Mouse (Mus musculus) cerebellum, postnatal 36 days (tissue): ENCODE measurements around the gene Als2cl.

Experiments used
- DNase-seq, 2 experiments: peaks; one replicate each; pipeline ENCODE4 v3.0.0; 2021 to 2022; ENCODE audit warnings: mixed read lengths in 2 of 2

The Als2cl gene

GRCm38 (mm10) chr9:110881953-110882352 lies 2.3 kb downstream of the Als2cl start:
- DNase-seq = no peak

GRCm38 (mm10) chr9:110887388-110888303 lies 8.0 kb downstream of the Als2cl start:
- DNase-seq = no peak

GRCm38 (mm10) chr9:110888935-110889334 lies 9.3 kb downstream of the Als2cl start:
- DNase-seq = no peak

- no peak for DNase-seq
These were observed 10.5 kb downstream of the Als2cl start for GRCm38 (mm10) chr9:110890026-110890783.

- no peak for DNase-seq
These were observed 11.6 kb downstream of the Als2cl start for GRCm38 (mm10) chr9:110891077-110891828.

GRCm38 (mm10) chr9:110892552-110892951 lies 12.9 kb downstream of the Als2cl start:
- no peak for DNase-seq

- DNase-seq = no peak
These were observed 13.8 kb downstream of the Als2cl start for GRCm38 (mm10) chr9:110893429-110893828.

GRCm38 (mm10) chr9:110895507-110895906 lies 15.8 kb downstream of the Als2cl start:
- no peak for DNase-seq

- no peak for DNase-seq
These were observed 16.3 kb downstream of the Als2cl start for GRCm38 (mm10) chr9:110895994-110896393.

GRCm38 (mm10) chr9:110896595-110896994 lies 16.9 kb downstream of the Als2cl start:
- DNase-seq = no peak

- DNase-seq = no peak
These were observed 19.9 kb downstream of the Als2cl start for GRCm38 (mm10) chr9:110899451-110900008.

GRCm38 (mm10) chr9:110901204-110901603 lies 21.5 kb downstream of the Als2cl start:
- DNase-seq = no peak

- no peak for DNase-seq
These were observed 22.6 kb downstream of the Als2cl start for GRCm38 (mm10) chr9:110902271-110902670.

GRCm38 (mm10) chr9:110907201-110907837 lies 27.6 kb downstream of the Als2cl start:
- DNase-seq = no peak

GRCm38 (mm10) chr9:110907838-110908630 lies 28.4 kb downstream of the Als2cl start:
- DNase-seq = no peak

- no peak for DNase-seq
These were observed 29.0 kb downstream of the Als2cl start for GRCm38 (mm10) chr9:110908631-110909016.

GRCm38 (mm10) chr9:110909371-110909967 lies 29.8 kb downstream of the Als2cl start:
- DNase-seq = no peak

- DNase-seq = no peak
These were observed 35.1 kb downstream of the Als2cl start for GRCm38 (mm10) chr9:110914631-110915236.

GRCm38 (mm10) chr9:110915466-110915865 lies 35.8 kb downstream of the Als2cl start:
- no peak for DNase-seq

- DNase-seq = no peak
These were observed 37.1 kb downstream of the Als2cl start, which contains the start of gene Fam240a for GRCm38 (mm10) chr9:110916786-110917185. Gene Fam240a, minus strand, starts transcription at chr9:110916861.
